Mouse (Mus musculus): ENCODE data around the gene Hspa4.

DNA sequence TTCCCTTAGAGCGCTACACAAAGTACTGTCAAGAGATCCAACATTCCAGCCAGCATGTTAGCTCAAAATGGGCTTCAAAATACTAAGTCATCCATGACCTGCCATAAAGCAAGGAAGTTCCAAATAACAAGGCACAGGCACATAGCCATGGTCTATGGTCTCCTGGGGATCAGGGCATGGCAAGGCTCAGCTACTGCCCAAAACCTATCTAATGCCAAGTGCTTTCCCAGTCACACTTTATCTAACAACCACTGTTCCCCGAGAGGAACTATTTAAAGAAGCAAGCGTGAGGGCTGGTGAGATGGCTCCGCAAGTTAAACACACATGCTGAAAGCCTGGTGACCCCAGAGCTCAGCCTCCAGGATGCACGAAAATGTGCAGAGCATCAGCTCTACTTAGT, 26.9 kb downstream of the Hspa4 start:
- TF ChIP-seq E2F4 (IDR thresholded peaks at IDR 0.05; ENCODE audit: insufficient read depth) (no peak), MYOD1 (IDR thresholded peaks at IDR 0.05; ENCODE audit: control insufficient read depth in 1 of 3, insufficient read length in 2 of 3, low read depth in 2 of 3) (no peak), POLR2A (IDR thresholded peaks at IDR 0.05; ENCODE audit: insufficient read length, low read depth) (no peak), USF1 (IDR thresholded peaks at IDR 0.05; ENCODE audit: low read depth) (no peak), CEBPB (IDR thresholded peaks at IDR 0.05; ENCODE audit: insufficient read depth, poor library complexity, severe bottlenecking) (no peak), MYOG (IDR thresholded peaks at IDR 0.05; ENCODE audit: control insufficient read depth in 1 of 3, insufficient read depth in 1 of 3, insufficient read length in 2 of 3, low read depth in 2 of 3) (no peak), POLR2AphosphoS2 (IDR thresholded peaks at IDR 0.05; ENCODE audit: insufficient read length, low read depth) (no peak), REST (IDR thresholded peaks at IDR 0.05; ENCODE audit: insufficient read depth, insufficient read length) (no peak), TCF12 (IDR thresholded peaks at IDR 0.05; ENCODE audit: insufficient read depth, poor library complexity, severe bottlenecking) (no peak), MAX (IDR thresholded peaks at IDR 0.05; ENCODE audit: low read depth) (no peak), TCF3 (IDR thresholded peaks at IDR 0.05; ENCODE audit: insufficient read length, low read depth) (no peak)

Measured in myocyte (in vitro differentiated cells).